Mouse (Mus musculus) common myeloid progenitor, adult 5-6 weeks (primary cell): ENCODE measurements around the gene Mex3d. TPM values are rescaled to one million over a fixed set of nuclear protein-coding genes. Genes with fewer than 3 reads are reported as not detected.
A peak's percentile ranks its signal among the peaks of the same experiment; 100 is the strongest.

Experiments used
- ATAC-seq: replicated peaks from 2 replicates; pipeline ENCODE4 v1.8.0; 2016; ENCODE audit warnings: low read depth, mild to moderate bottlenecking, moderate TSS enrichment, inconsistent platforms; ENCODE audit not compliant: poor library complexity, severe bottlenecking
- total RNA-seq: library from RNA; stranded (forward); fragments of 200-1000, 187-1606 nt; gene quantifications from 2 replicates; pipeline ENCODE4 v1.2.3, GENCODE M21; 2017

The Mex3d gene
- total RNA-seq, 1 experiment from 2014 or later, result 9.5 TPM

DNA sequence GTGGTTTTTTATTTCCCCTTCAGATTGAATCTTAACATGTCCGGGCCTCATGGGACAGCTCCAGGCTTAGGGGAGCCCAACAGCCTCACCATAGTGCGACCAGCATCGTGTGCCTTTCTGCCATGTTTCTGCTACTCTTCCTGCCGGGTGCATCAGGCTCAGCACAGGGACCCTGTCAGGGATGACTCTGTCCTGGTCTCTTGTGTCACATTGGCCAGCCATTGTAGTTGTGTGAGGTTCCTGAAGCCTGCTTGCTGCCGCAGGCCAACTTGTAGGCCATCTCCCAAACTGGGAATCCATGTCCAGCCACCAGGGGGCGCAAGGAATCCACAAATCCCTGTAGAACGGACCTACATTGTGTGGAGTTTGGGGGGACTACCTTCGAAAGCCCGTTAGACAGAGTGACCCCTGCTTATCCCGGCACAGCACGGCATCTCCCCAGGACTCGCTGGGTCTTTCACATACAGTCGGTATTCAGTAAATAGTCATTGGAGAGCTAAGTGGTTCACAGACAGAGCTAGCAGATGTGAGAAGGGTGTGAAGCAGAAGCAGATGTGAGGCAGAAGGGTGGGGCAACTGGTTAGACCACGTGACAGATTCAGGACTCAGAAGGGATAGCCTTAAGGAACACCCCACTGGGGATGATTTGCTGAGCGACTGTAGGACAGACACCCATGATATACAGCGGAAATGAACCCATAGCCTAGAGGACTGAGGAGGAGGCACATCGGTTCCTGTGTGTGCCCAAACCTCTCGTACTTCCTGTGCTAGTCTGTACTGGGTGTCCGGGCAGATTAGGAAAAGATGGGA, 47.3 kb downstream of the Mex3d start:
- peak; percentile 22 for ATAC-seq

- ATAC-seq, result no peak
Measured at GRCm38 (mm10) chr10:80336263-80336662, 51.2 kb downstream of the Mex3d start.

GRCm38 (mm10) chr10:80332525-80332989, 54.9 kb downstream of the Mex3d start:
- ATAC-seq, result no peak

- no peak for ATAC-seq
Measured at GRCm38 (mm10) chr10:80331636-80332524, 55.6 kb downstream of the Mex3d start.

DNA sequence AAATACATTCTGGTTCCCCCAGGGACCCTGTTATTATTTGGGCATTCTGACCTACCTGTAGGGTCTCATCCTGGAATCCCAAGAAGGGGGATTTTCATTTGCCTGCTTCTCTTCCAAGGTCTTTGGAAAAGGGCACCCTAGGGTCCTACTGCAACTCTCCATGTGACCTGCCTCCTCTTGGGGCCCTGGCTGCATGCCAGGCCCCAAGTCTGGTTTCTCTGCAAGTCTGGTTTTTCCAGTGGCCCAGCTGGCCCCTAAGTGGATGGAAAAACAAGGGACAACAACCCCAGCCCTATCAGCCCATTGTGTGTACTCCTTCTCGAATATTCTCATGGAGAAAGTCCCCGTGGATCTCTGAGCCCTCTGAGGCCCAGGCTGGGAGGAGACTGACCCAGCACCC, 56.6 kb downstream of the Mex3d start:
- no peak for ATAC-seq

Other genes with a start within 250 kb of the Mex3d start
- gene Atp5d, start 249.0 kb downstream of the Mex3d start, total RNA-seq, result 52.3 and 60.0 TPM in 2 replicates
- 0.41 and 0.73 TPM in 2 replicates for gene Cbarp, start 246.8 kb downstream of the Mex3d start, total RNA-seq
- gene Midn, start 239.4 kb downstream of the Mex3d start, total RNA-seq, result 15.8 and 18.4 TPM in 2 replicates
- 60.0 and 65.6 TPM in 2 replicates for gene Cirbp, start 221.7 kb downstream of the Mex3d start, total RNA-seq
- 7.8 and 15.6 TPM in 2 replicates for gene 1600002K03Rik, start 214.7 kb downstream of the Mex3d start, total RNA-seq
- not detected in 2 replicates for gene Efna2, start 208.2 kb downstream of the Mex3d start, total RNA-seq
- 38.9 and 41.9 TPM in 2 replicates for gene Mum1, start 161.2 kb downstream of the Mex3d start, total RNA-seq
- gene Ndufs7, start 138.5 kb downstream of the Mex3d start, total RNA-seq, result 101 and 121 TPM in 2 replicates
- 2.9 and 3.3 TPM in 2 replicates for gene Gamt, start 126.6 kb downstream of the Mex3d start, total RNA-seq
- 188 and 242 TPM in 2 replicates for gene Dazap1, start 126.2 kb downstream of the Mex3d start, total RNA-seq
- gene Rps15, start 95.2 kb downstream of the Mex3d start, total RNA-seq, result 3,325 and 3,530 TPM in 2 replicates
- 0.05 and 0.10 TPM in 2 replicates for gene Apc2, start 91.7 kb downstream of the Mex3d start, total RNA-seq
- 15.8 and 19.8 TPM in 2 replicates for gene 2310011J03Rik, start 67.1 kb downstream of the Mex3d start, total RNA-seq
- gene Pcsk4, start 58.2 kb downstream of the Mex3d start, total RNA-seq, result 2.7 and 5.9 TPM in 2 replicates
- 2.9 and 3.6 TPM in 2 replicates for gene Reep6, start 57.7 kb downstream of the Mex3d start, total RNA-seq
- 0.10 and 0.64 TPM in 2 replicates for gene Adamtsl5, start 39.2 kb downstream of the Mex3d start, total RNA-seq
- 0.55 TPM in 1 of 2 replicates, not detected in the other for gene Plk5, start 31.2 kb downstream of the Mex3d start, total RNA-seq
- gene Mbd3, start 11.9 kb upstream of the Mex3d start, total RNA-seq, result 76.2 and 113 TPM in 2 replicates
- gene Uqcr11, start 19.2 kb upstream of the Mex3d start, total RNA-seq, result 141 and 186 TPM in 2 replicates
- 67.2 and 80.0 TPM in 2 replicates for gene Tcf3, start 46.0 kb upstream of the Mex3d start, total RNA-seq
- not detected in 2 replicates for gene Onecut3, start 107.2 kb upstream of the Mex3d start, total RNA-seq
- gene Atp8b3, start 151.5 kb upstream of the Mex3d start, total RNA-seq, result not detected in 2 replicates
- 12.3 and 19.2 TPM in 2 replicates for gene Rexo1, start 173.9 kb upstream of the Mex3d start, total RNA-seq
- gene Klf16, start 189.7 kb upstream of the Mex3d start, total RNA-seq, result 8.6 and 10.6 TPM in 2 replicates
- gene Abhd17a, start 202.7 kb upstream of the Mex3d start, total RNA-seq, result 15.3 and 29.6 TPM in 2 replicates
- gene Scamp4, start 215.2 kb upstream of the Mex3d start, total RNA-seq, result 10.8 and 13.3 TPM in 2 replicates
- 0.96 TPM in 1 of 2 replicates, not detected in the other for gene Adat3, start 215.2 kb upstream of the Mex3d start, total RNA-seq
- gene Gm49322, start 218.4 kb upstream of the Mex3d start, total RNA-seq, result 0.24 and 0.27 TPM in 2 replicates
- 132 and 167 TPM in 2 replicates for gene Csnk1g2, start 235.2 kb upstream of the Mex3d start, total RNA-seq